Mouse (Mus musculus) embryonic facial prominence, embryonic 13.5 days (tissue): ENCODE data around the gene Kcnip4. TPM values are rescaled to one million over a fixed set of nuclear protein-coding genes. Genes with fewer than 3 reads are reported as not detected.

ENCODE experiments used
- ATAC-seq: fragments of 200-750 bp; cut with Nextera tagmentation; 2 replicates; pipeline ENCODE4 v1.8.0; 2017; ENCODE audit warnings: low read depth; ENCODE audit not compliant: insufficient number of reproducible peaks, insufficient read depth, low FRiP score, low TSS enrichment
- H3K27ac ChIP-seq: fragments of 300-500 bp; sonication (generic); 2 replicates; pipeline ENCODE4 v1.5.1; 2015; ENCODE audit warnings: moderate library complexity, mild to moderate bottlenecking, inconsistent platforms
- H3K27me3 ChIP-seq: fragments of 300-500 bp; sonication (generic); 2 replicates; pipeline ENCODE4 v1.6.1; 2015; ENCODE audit warnings: mild to moderate bottlenecking, inconsistent platforms
- H3K36me3 ChIP-seq: fragments of 300-500 bp; sonication (generic); 2 replicates; pipeline ENCODE4 v1.6.1; 2015; ENCODE audit warnings: mild to moderate bottlenecking, inconsistent platforms
- H3K4me1 ChIP-seq: fragments of 300-500 bp; sonication (generic); 2 replicates; pipeline ENCODE4 v1.6.1; 2015; ENCODE audit warnings: inconsistent platforms
- H3K4me2 ChIP-seq: fragments of 300-500 bp; sonication (generic); 2 replicates; pipeline ENCODE4 v1.6.1; 2015; ENCODE audit warnings: moderate library complexity, mild to moderate bottlenecking, inconsistent platforms
- H3K4me3 ChIP-seq: fragments of 300-500 bp; sonication (generic); 2 replicates; pipeline ENCODE4 v1.5.1; 2015; ENCODE audit warnings: mild to moderate bottlenecking, inconsistent platforms
- H3K9ac ChIP-seq: fragments of 300-500 bp; sonication (generic); 2 replicates; pipeline ENCODE4 v1.6.1; 2015; ENCODE audit warnings: mild to moderate bottlenecking, inconsistent platforms
- H3K9me3 ChIP-seq: fragments of 300-500 bp; sonication (generic); 2 replicates; pipeline ENCODE4 v1.6.1; 2016; ENCODE audit warnings: inconsistent platforms
- WGBS: fragments of 180-500 bp; shearing (Covaris S2); methylation state at CpG from one replicate; pipeline ENCODE4 v1.1.7; 2015; ENCODE audit warnings: mixed read lengths; 5-methylcytosine and 5-hydroxymethylcytosine counted together
- polyA plus RNA-seq: library from polyadenylated mRNA; unstranded; fragments of >200 nt; fragmentation: Nextera tagmentation; extraction: Ambion mirVana; gene quantifications from 2 replicates; pipeline ENCODE4 v1.2.1, GENCODE M21; 2015

Kcnip4 gene
- polyA plus RNA-seq, 1 experiment from 2014 or later = 5.1 TPM

DNA sequence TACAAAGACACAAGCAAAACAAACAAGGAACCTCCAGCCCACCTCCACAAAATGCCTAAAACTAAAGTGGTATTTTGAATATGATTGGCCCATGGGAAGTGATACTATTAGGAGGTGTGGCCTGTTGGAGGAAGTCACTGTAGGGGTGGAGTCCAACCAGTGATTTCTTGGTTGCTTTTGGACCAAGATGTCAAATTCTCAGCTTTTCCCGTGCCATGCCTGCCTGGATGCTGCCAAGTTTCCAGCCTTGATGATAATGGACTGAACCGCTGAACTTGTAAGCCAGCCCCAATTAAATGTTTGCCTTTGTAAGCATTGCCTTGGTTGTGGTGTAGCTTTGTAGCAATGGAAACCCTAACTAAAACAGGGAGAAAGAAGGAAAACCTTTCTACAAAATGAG, 232.3 kb downstream of the Kcnip4 start:
- Histone ChIP-seq H3K4me2 (no peak overlapping the region), H3K27me3 (no peaks in the 10 kb centered on the region), H3K27ac (no peak overlapping the region), H3K4me1 (no peaks in the 10 kb centered on the region), H3K9me3 (no peaks in the 10 kb centered on the region), H3K36me3 (no peaks in the 10 kb centered on the region), H3K9ac (no peak overlapping the region), H3K4me3 (no peak overlapping the region)
- no peak for ATAC-seq
- 90% methylated on average over 2 of the region's 2 CpGs for WGBS

DNA sequence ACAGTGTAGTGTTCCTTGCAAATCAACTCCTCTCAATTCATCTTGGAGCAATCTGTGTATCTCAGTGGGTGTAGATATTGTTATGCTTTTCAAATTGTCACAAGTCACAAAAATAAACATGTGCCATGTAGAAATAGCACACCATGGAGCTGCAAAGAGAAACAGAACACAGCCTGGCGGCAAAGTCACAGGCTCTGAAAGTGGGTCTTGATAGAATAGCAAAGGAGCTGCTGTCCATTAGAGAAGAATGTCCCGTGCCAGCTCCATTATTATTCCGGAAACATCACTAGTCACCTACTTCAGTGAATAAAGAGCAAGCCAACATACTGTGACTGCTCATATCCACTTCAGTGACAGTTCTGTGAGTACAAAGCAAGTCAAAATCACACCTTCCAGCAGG, 232.9 kb downstream of the Kcnip4 start:
- Histone ChIP-seq H3K27me3 (no peaks in the 10 kb centered on the region), H3K4me1 (no peaks in the 10 kb centered on the region), H3K36me3 (no peaks in the 10 kb centered on the region), H3K27ac (no peak overlapping the region), H3K9ac (no peak overlapping the region), H3K4me3 (no peak overlapping the region), H3K9me3 (no peaks in the 10 kb centered on the region), H3K4me2 (no peak overlapping the region)
- no peak for ATAC-seq
- 88% methylated on average over 3 of the region's 3 CpGs for WGBS

DNA sequence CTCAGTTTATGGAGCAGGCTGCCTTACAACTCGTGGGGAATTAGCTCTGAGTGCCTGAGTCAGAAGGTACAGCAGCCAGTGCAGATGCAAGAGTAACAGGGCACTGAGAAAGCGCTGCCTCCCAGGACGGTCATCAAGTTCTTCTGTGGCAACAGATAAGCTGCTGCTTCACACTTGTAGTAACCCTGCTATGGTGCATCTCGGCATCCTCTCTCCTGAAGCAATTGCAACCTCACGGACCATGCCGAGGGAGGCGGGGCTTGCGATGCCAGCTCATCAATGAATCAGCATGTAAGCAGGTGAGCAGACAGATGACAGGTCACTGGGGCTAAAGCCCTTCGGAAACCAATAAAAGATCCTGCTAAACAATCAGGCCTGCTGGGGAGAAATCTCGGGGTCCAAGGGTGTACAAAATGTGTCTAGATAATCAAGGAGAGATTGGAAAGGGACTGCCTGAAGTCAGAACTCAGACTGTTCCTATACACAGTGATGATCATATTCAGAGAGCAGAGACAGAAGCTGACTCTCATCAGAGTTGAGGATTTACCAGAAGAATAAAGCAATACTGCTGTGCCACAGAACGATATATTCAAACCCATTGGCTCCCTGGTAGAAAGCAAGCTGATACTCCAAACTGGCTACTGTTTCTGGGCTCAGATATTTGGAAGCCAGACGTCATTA, 239.1 kb downstream of the Kcnip4 start:
- H3K27ac ChIP-seq = 0 out of 2 replicates have a peak overlapping the region, but pooled peaks have one; percentile 2
- H3K9ac ChIP-seq = peak overlapping the region; percentile 61
- H3K4me1 ChIP-seq = peaks cover 10% of the 10 kb centered on the region
- WGBS = 19% methylated on average over 12 of the region's 12 CpGs
- no peaks in the 10 kb centered on the region for H3K27me3 ChIP-seq
- H3K4me2 ChIP-seq = peak overlapping the region; percentile 56
- no peaks in the 10 kb centered on the region for H3K36me3 ChIP-seq
- H3K9me3 ChIP-seq = no peaks in the 10 kb centered on the region
- H3K4me3 ChIP-seq = peak overlapping the region; percentile 31
- ATAC-seq = no peak

DNA sequence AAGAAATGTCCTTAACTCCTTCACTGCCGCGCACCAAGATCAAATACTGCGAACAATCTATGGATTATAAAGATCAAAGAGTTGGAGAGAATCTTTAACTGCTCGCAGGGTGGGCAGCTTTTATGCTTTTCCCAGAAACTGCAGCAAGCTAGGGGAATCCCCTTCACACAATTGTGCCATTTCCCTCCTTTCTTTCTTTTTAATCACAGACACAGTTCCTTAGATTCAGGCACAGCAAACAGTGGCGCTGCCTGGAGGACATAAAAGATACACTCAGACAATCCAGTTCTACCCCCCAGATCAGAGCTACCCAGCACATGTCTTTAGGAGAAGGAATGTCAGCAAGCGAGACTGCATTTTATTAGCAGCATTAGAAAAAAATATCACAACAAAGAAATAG, 239.9 kb downstream of the Kcnip4 start:
- Histone ChIP-seq H3K9ac (peak overlapping the region; percentile 58), H3K36me3 (no peaks in the 10 kb centered on the region), H3K27me3 (no peaks in the 10 kb centered on the region), H3K4me2 (peak overlapping the region; percentile 56), H3K27ac (no peak overlapping the region), H3K9me3 (no peaks in the 10 kb centered on the region), H3K4me3 (peak overlapping the region; percentile 31), H3K4me1 (peaks cover 10% of the 10 kb centered on the region)
- 38% methylated on average over 6 of the region's 6 CpGs for WGBS
- ATAC-seq = no peak

DNA sequence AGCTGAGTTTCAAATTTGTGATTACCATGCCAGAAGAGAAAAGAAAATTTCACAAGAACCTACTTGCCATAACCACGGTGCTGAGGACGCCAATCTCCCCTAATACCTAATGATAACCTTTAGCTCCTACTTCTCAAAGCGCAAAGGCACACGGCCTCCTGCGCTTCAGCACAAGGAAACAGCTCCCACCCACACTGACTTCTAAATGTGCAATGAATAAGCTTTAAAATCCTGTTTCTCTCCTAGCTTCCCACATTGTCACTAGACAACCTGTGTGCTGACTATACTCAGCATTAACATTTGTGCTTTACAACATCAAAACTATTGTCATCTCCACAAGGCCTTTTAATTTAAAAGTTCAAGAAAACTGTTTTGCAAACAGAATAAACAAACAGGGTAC, 241.3 kb downstream of the Kcnip4 start:
- WGBS = 64% methylated on average over 5 of the region's 5 CpGs
- ATAC-seq = no peak

DNA sequence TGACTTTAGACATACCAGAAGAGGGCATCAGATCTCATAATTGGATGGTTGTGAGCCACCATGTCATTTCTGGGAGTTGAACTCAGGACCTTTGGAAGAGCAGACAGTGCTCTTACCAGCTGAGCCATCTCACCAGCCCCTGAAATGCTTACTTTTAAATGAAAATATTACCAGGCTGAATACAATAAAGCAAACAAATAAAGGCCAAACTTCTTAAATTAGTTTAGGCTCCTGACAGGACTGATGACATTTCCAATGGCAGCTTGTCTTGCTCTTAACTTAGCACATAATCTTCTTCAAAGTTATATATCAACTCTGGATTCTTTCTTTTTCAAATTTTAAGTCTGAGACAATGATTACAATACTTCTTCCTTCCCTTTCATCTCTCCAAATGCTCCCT, 252.8 kb downstream of the Kcnip4 start:
- H3K36me3 ChIP-seq = no peaks in the 10 kb centered on the region
- no peaks in the 10 kb centered on the region for H3K27me3 ChIP-seq
- no peaks in the 10 kb centered on the region for H3K9me3 ChIP-seq
- H3K4me2 ChIP-seq = no peak overlapping the region
- no peaks in the 10 kb centered on the region for H3K4me1 ChIP-seq
- H3K4me3 ChIP-seq = no peak overlapping the region
- no peak for ATAC-seq
- no peak overlapping the region for H3K9ac ChIP-seq
- H3K27ac ChIP-seq = no peak overlapping the region

More for the DNA sequence above, 241.3 kb downstream of the Kcnip4 start:
- H3K4me2 ChIP-seq = no peak overlapping the region
- H3K4me3 ChIP-seq = no peak overlapping the region
- peaks cover 10% of the 10 kb centered on the region for H3K4me1 ChIP-seq
- no peaks in the 10 kb centered on the region for H3K36me3 ChIP-seq
- no peaks in the 10 kb centered on the region for H3K9me3 ChIP-seq
- no peak overlapping the region for H3K27ac ChIP-seq
- no peak overlapping the region for H3K9ac ChIP-seq
- H3K27me3 ChIP-seq = no peaks in the 10 kb centered on the region

DNA sequence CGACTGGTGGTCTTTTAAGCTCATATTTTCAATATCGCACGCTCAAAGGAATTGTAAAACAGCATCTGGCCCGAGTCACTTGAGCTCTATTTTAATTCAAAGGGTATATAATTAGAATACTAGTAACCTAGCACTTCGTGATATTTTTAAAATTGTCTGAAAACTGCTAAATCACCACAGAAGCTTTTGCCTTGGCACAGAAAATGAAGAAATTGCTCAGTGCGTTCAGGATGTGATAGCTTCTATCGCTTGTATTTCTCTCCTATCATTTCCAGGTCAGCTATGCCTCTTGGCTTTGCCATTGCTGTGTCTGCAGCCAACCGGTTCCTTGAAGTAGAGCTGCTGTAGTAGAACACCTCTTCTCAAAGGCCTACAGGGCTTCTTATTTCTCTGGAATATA, 255.9 kb downstream of the Kcnip4 start:
- Histone ChIP-seq H3K36me3 (no peaks in the 10 kb centered on the region), H3K4me1 (no peaks in the 10 kb centered on the region), H3K4me2 (no peak overlapping the region), H3K9me3 (no peaks in the 10 kb centered on the region), H3K27ac (no peak overlapping the region), H3K4me3 (no peak overlapping the region), H3K9ac (no peak overlapping the region), H3K27me3 (no peaks in the 10 kb centered on the region)
- 85% methylated on average over 8 of the region's 8 CpGs for WGBS
- ATAC-seq = no peak

DNA sequence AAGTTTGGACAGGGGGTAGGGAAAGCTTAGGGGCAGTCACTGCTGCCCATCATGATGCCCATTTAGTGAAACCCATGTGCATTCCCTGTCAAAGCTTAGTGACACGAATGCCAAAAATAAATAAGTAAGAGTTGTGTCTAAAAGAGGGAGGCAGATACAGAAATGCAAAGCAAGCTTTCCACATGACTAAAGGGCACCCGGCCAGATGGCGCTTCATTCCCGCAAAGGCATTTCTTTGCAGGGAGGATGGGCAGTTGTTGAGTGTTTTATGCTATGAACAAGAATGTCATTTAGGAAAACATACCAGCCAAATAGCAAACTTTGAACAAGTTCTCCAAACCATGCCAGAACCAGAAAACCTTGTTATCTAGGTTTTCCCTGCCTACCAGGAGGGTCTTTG, 265.4 kb downstream of the Kcnip4 start:
- 87% methylated on average over 4 of the region's 4 CpGs for WGBS
- Histone ChIP-seq H3K9me3 (no peaks in the 10 kb centered on the region), H3K9ac (no peak overlapping the region), H3K36me3 (no peaks in the 10 kb centered on the region), H3K4me3 (no peak overlapping the region), H3K27me3 (no peaks in the 10 kb centered on the region), H3K4me1 (no peaks in the 10 kb centered on the region), H3K4me2 (no peak overlapping the region), H3K27ac (no peak overlapping the region)
- ATAC-seq = no peak

DNA sequence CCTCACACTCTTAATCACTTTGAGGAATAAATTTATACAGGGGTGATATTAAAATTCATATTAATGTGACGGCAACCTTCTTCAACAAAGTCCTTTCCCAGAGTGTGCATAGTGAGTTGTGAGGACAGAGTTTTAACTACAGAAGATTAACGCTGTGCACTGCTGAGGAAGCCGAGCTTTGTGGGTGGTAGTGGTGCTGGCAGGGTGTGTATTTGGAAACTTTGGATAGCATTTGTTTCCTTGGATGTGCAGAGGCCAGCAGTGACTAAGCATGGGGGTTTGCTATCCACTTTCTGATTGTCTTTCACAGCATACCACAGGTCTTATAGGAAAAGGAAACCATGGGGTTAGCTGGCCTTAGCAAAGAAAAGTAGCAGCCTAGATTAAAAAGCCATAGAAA, 267.9 kb downstream of the Kcnip4 start:
- 87% methylated on average over 3 of the region's 3 CpGs for WGBS
- H3K4me1 ChIP-seq = no peaks in the 10 kb centered on the region
- H3K4me2 ChIP-seq = no peak overlapping the region
- no peak for ATAC-seq
- no peaks in the 10 kb centered on the region for H3K36me3 ChIP-seq
- no peaks in the 10 kb centered on the region for H3K9me3 ChIP-seq
- H3K9ac ChIP-seq = no peak overlapping the region
- H3K4me3 ChIP-seq = no peak overlapping the region
- H3K27ac ChIP-seq = no peak overlapping the region
- no peaks in the 10 kb centered on the region for H3K27me3 ChIP-seq

DNA sequence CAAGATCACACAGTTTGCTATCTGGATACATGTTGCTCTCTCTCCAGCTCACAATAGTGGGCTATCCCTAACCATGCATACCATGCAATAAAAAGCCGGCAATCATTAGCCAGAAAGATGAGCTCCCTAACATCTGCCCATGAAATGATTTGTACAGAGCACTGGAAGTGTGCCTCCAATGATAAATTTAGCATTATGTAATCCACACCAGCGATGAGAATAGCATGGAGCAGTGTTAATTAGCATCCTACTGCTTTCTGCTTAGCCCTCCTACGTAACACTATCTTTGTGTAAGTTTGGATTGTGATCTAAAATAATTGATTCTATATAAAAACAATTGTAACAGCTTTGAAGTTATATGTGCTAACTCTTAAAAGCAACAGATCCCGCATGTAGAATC, 268.7 kb downstream of the Kcnip4 start:
- Histone ChIP-seq H3K9me3 (no peaks in the 10 kb centered on the region), H3K4me2 (no peak overlapping the region), H3K4me3 (no peak overlapping the region), H3K4me1 (no peaks in the 10 kb centered on the region), H3K27me3 (no peaks in the 10 kb centered on the region), H3K36me3 (no peaks in the 10 kb centered on the region), H3K9ac (no peak overlapping the region), H3K27ac (no peak overlapping the region)
- ATAC-seq = no peak
- 73% methylated on average over 4 of the region's 4 CpGs for WGBS

DNA sequence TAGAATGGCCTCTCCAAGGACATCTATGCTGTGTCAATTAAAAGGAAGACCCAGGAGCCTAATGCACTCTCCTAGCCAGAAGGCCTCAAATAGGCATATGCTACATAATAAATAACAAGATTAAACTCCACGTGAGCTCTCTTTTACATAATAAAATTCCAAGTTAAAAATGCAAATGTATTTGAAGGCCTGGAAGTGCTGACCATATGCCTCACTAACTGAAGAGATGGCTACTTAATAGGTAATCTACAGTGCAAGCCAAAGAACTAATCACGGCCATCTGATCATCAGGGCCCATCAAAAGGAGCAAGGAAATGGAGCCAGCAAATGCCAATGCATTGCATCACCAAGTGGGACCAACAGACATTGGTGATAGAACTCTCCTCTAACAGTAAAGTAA, 277.6 kb downstream of the Kcnip4 start:
- no peak for ATAC-seq
- H3K4me2 ChIP-seq = no peak overlapping the region
- H3K9ac ChIP-seq = no peak overlapping the region
- no peak overlapping the region for H3K27ac ChIP-seq
- no peaks in the 10 kb centered on the region for H3K9me3 ChIP-seq
- 79% methylated on average over 2 of the region's 2 CpGs for WGBS
- no peaks in the 10 kb centered on the region for H3K27me3 ChIP-seq
- H3K4me3 ChIP-seq = no peak overlapping the region
- no peaks in the 10 kb centered on the region for H3K4me1 ChIP-seq
- no peaks in the 10 kb centered on the region for H3K36me3 ChIP-seq

DNA sequence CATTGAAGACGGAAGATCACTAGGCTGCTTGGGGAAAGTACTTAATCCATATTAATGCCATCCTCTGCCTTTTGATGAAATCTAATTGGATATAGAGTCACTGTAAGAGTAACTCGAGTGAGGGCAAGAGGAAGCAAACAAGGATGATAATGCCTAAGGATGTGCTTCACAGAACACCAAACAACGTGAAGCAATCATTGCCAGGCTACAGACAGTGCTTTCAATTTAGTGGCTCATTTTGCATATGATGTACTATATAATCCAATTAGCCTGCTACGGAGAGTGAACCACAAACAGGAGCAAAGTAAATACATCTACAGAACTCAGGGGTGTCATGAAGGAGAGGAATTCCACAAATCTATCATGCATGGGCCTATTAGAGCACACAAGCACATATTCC, 280.3 kb downstream of the Kcnip4 start:
- H3K4me3 ChIP-seq = no peak overlapping the region
- no peak overlapping the region for H3K27ac ChIP-seq
- no peaks in the 10 kb centered on the region for H3K9me3 ChIP-seq
- no peak overlapping the region for H3K4me2 ChIP-seq
- H3K27me3 ChIP-seq = no peaks in the 10 kb centered on the region
- H3K36me3 ChIP-seq = no peaks in the 10 kb centered on the region
- H3K4me1 ChIP-seq = no peaks in the 10 kb centered on the region
- ATAC-seq = no peak
- WGBS = 63% methylated on average over 4 of the region's 4 CpGs
- no peak overlapping the region for H3K9ac ChIP-seq
